Mouse (Mus musculus) myocyte (in vitro differentiated cells): ENCODE data around the gene Gm43302. TPM values are rescaled to one million over a fixed set of nuclear protein-coding genes. Genes with fewer than 3 reads are reported as not detected.
"Not testable (repeated sequence)": the region's sequence is repeated elsewhere in the genome, so short reads cannot be mapped to it uniquely, and the experiment has no call there.

ENCODE experiments used
- H3K27me3 ChIP-seq: one replicate; pipeline ENCODE4 v1.6.1; 2011; ENCODE audit not compliant: control insufficient read depth, insufficient read depth, insufficient read length
- H3K36me3 ChIP-seq: one replicate; pipeline ENCODE4 v1.6.1; 2011; ENCODE audit not compliant: control insufficient read depth, insufficient read depth
- H3K4me2 ChIP-seq: one replicate; pipeline ENCODE4 v1.6.1; 2011; ENCODE audit warnings: low read depth, control low read depth
- H3K4me3 ChIP-seq: one replicate; pipeline ENCODE4 v1.5.1; 2011; ENCODE audit warnings: mild to moderate bottlenecking, control low read depth, moderate library complexity
- H3K79me2 ChIP-seq: one replicate; pipeline ENCODE4 v1.6.1; 2011; ENCODE audit not compliant: control insufficient read depth, insufficient read depth
- H3ac ChIP-seq: one replicate; pipeline ENCODE4 v1.6.1; 2011; ENCODE audit not compliant: control insufficient read depth, insufficient read length
- MAX ChIP-seq: IDR thresholded peaks from one replicate; pipeline ENCODE4 v1.6.1; 2011; ENCODE audit warnings: low read depth, mild to moderate bottlenecking, control low read depth
- MYOD1 ChIP-seq, 3 experiments: IDR thresholded peaks; one replicate each; pipeline ENCODE4 v1.6.1; 2011; ENCODE audit warnings: control low read depth in 2 of 3, low read depth in 2 of 3, mild to moderate bottlenecking in 2 of 3, moderate library complexity in 1 of 3; ENCODE audit not compliant: insufficient read length in 2 of 3, control insufficient read depth in 1 of 3
- MYOG ChIP-seq, 3 experiments: IDR thresholded peaks; one replicate each; pipeline ENCODE4 v1.6.1; 2011; ENCODE audit warnings: control low read depth in 2 of 3, low read depth in 2 of 3, mild to moderate bottlenecking in 2 of 3; ENCODE audit not compliant: insufficient read length in 2 of 3, control insufficient read depth in 1 of 3, insufficient read depth in 1 of 3
- TCF12 ChIP-seq: IDR thresholded peaks from one replicate; pipeline ENCODE4 v1.6.1; 2011; ENCODE audit warnings: mild to moderate bottlenecking, control low read depth; ENCODE audit not compliant: poor library complexity, insufficient read depth, severe bottlenecking
- polyA plus RNA-seq: library from polyadenylated mRNA; unstranded; fragments of >200 nt; fragmentation: generic; extraction: Trizol; gene quantifications from one replicate; pipeline ENCODE4 v1.2.1, GENCODE M21; 2012; ENCODE audit warnings: missing spikeins

The Gm43302 gene
- polyA plus RNA-seq, 1 experiment = 0.68 TPM

GRCm38 (mm10) chr5:105200791-105201355 lies 92.6 kb downstream of the Gm43302 start:
- not testable (repeated sequence) for H3K27me3 ChIP-seq, H3K4me2 ChIP-seq, H3K79me2 ChIP-seq, H3ac ChIP-seq, H3K36me3 ChIP-seq, H3K4me3 ChIP-seq
- TF ChIP-seq MYOG (IDR thresholded peaks at IDR 0.05; ENCODE audit: control insufficient read depth in 1 of 3, insufficient read depth in 1 of 3, insufficient read length in 2 of 3, low read depth in 2 of 3) (peak in 1 of 3 experiments; percentile 68), TCF12 (peak; percentile 11)

DNA sequence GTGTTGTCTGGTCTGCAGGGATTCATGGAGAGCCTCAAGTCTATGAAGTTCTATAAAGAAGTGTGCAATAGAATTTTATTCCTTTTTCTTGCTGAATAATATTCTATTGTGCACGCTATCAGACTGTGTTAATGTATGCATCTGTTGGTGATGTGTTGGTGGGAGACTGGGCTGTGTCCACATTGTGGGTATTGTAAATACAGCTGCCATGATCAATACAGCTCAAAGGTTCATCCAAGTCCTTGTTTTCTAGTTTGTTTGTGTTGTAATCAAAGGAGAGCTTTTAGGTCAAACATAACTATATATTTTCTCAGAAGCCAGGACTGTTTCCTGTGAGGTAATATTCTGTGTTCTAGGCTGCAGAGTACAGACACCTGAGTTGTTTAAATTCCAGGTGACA lies 94.3 kb downstream of the Gm43302 start:
- H3K36me3 ChIP-seq, H3ac ChIP-seq, H3K4me3 ChIP-seq, H3K27me3 ChIP-seq, H3K79me2 ChIP-seq, H3K4me2 ChIP-seq: not testable (repeated sequence)

GRCm38 (mm10) chr5:105197915-105198560 lies 95.5 kb downstream of the Gm43302 start:
- H3K4me2 ChIP-seq, H3K27me3 ChIP-seq, H3ac ChIP-seq, H3K36me3 ChIP-seq, H3K79me2 ChIP-seq, H3K4me3 ChIP-seq: not testable (repeated sequence)

DNA sequence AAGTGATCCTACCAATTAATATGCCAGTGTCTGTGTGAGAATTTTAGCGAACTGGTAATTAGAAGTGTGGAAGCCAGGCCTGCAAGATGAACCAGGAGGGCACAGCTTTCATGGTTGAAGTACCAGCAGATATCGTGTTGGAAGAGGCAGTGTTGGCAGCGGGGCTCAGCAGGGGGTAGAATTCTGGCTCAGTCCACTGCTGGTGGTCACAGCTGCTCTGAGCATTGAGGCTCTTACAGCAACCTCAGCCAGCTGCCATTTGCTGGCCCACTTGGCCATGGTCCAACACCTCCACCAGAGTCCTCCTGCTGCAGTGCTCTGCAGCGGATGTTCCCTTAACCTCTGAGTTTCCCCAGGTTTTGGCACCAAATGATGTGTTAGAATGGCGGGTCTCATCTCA lies 97.2 kb downstream of the Gm43302 start:
- H3K4me3 ChIP-seq, H3K4me2 ChIP-seq, H3K79me2 ChIP-seq, H3K27me3 ChIP-seq, H3K36me3 ChIP-seq, H3ac ChIP-seq: not testable (repeated sequence)
- peak in 1 of 3 experiments; percentile 20 for TF ChIP-seq MYOG (IDR thresholded peaks at IDR 0.05; ENCODE audit: control insufficient read depth in 1 of 3, insufficient read depth in 1 of 3, insufficient read length in 2 of 3, low read depth in 2 of 3)
- TF ChIP-seq MYOD1 (IDR thresholded peaks at IDR 0.05; ENCODE audit: control insufficient read depth in 1 of 3, insufficient read length in 2 of 3, low read depth in 2 of 3) = peak in 1 of 3 experiments; percentile 36

DNA sequence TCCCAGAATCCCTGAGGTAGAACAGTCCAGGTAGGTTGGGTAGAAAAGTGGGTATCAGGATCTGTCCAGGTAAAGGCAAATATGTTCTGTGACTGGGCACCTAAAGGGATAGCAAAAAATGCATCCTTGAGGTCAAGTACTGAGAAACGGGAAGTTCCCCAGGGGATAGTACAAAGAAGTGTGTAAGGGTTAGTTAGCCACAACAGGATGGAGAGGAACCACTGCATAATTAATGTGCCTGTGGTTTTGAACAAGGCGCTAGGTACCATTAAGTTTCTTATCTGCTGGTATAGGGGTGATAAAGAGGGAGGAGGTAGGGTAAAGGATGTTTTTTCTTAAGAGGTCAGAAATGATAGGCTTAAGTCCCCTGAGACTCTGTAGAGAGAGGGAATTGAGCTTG lies 101.0 kb downstream of the Gm43302 start:
- H3K79me2 ChIP-seq, H3K36me3 ChIP-seq, H3K4me2 ChIP-seq, H3K4me3 ChIP-seq, H3ac ChIP-seq, H3K27me3 ChIP-seq: not testable (repeated sequence)

- no peak for TF ChIP-seq MAX
- no peak for TF ChIP-seq MYOD1 (IDR thresholded peaks at IDR 0.05; ENCODE audit: control insufficient read depth in 1 of 3, insufficient read length in 2 of 3, low read depth in 2 of 3)
- Histone ChIP-seq H3ac (no peak overlapping the region), H3K79me2 (no peaks in the 10 kb centered on the region), H3K4me2 (no peak overlapping the region), H3K4me3 (no peak overlapping the region), H3K36me3 (no peaks in the 10 kb centered on the region), H3K27me3 (no peaks in the 10 kb centered on the region)
Observed at GRCm38 (mm10) chr5:105181446-105181845, 112.0 kb downstream of the Gm43302 start.

Other genes starting within 250 kb of the Gm43302 start
- 0.85 TPM for gene Gbp9, start 154.2 kb downstream of the Gm43302 start, polyA plus RNA-seq
- 0.46 TPM for gene Gbp8, start 154.2 kb downstream of the Gm43302 start, polyA plus RNA-seq
- gene Gbp4, start 154.1 kb downstream of the Gm43302 start, polyA plus RNA-seq = 0.66 TPM
- 0.42 TPM for gene Gbp10, start 54.2 kb downstream of the Gm43302 start, polyA plus RNA-seq
- 0.05 TPM for gene Gbp6, start within 50 bp of the Gm43302 start, polyA plus RNA-seq
- gene Lrrc8b, start 122.1 kb upstream of the Gm43302 start, polyA plus RNA-seq = 4.4 TPM
- 7.9 TPM for gene Lrrc8c, start 225.7 kb upstream of the Gm43302 start, polyA plus RNA-seq